Mouse (Mus musculus): ENCODE data around the gene Ltb4r1. TPM values are rescaled to one million over a fixed set of nuclear protein-coding genes. Genes with fewer than 3 reads are reported as not detected.
"Not testable (repeated sequence)": the region's sequence is repeated elsewhere in the genome, so short reads cannot be mapped to it uniquely, and the experiment has no call there.

The Ltb4r1 gene
- polyA plus RNA-seq, 1 experiment from 2014 or later = 0.88 TPM

- 21% methylated on average over 8 of the region's 8 CpGs for WGBS
- peaks cover 8% of the 10 kb centered on the region; the same call in 1 of the 2 replicates for H3K27me3 ChIP-seq (ENCODE audit: control insufficient read depth, insufficient read depth, low read length)
- peak; percentile 47 for ATAC-seq (ENCODE audit: insufficient number of reproducible peaks, insufficient read depth, low FRiP score, low read depth)
- H3K9ac ChIP-seq (replicated peaks; ENCODE audit: low read depth, low read length) = no peak within 1 kb of the TSS
- H3K36me3 ChIP-seq (ENCODE audit: control insufficient read depth, insufficient read depth, low read length) = peaks cover 23% of the 10 kb centered on the region
- no peak within 1 kb of the TSS for H3K4me3 ChIP-seq (ENCODE audit: low read depth, low read length)
- no peak within 1 kb of the TSS for H3K27ac ChIP-seq (ENCODE audit: low read length)
- no peaks in the 10 kb centered on the region for H3K9me3 ChIP-seq (ENCODE audit: control insufficient read depth, low read depth, low read length)
- H3K4me1 ChIP-seq (ENCODE audit: control insufficient read depth, insufficient read depth, low read length) = peaks cover 6% of the 10 kb centered on the region; the same call in 1 of the 2 replicates
- peak within 1 kb of the TSS; percentile 3; the same call in 1 of the 2 replicates for H3K4me2 ChIP-seq (replicated peaks; ENCODE audit: low read depth, low read length)
Measured at GRCm38 (mm10) chr14:55758363-55758784, 7.4 kb upstream of the Ltb4r1 start, which contains the start of gene Cideb. Cideb (minus strand) TSS chr14:55758458.

- H3K4me3 ChIP-seq (ENCODE audit: low read depth, low read length) = 0 out of 2 replicates have a peak overlapping the region, but pooled peaks have one; percentile 8
- WGBS = 2% methylated on average over 6 of the region's 6 CpGs
- ATAC-seq (ENCODE audit: insufficient number of reproducible peaks, insufficient read depth, low FRiP score, low read depth) = peak; percentile 17; the same call in 1 of the 2 replicates
- not testable (repeated sequence) for H3K4me1 ChIP-seq (ENCODE audit: control insufficient read depth, insufficient read depth, low read length); H3K27ac ChIP-seq (ENCODE audit: low read length); H3K27me3 ChIP-seq (ENCODE audit: control insufficient read depth, insufficient read depth, low read length); H3K36me3 ChIP-seq (ENCODE audit: control insufficient read depth, insufficient read depth, low read length); H3K9me3 ChIP-seq (ENCODE audit: control insufficient read depth, low read depth, low read length); H3K9ac ChIP-seq (replicated peaks; ENCODE audit: low read depth, low read length)
- H3K4me2 ChIP-seq (replicated peaks; ENCODE audit: low read depth, low read length) = peak overlapping the region; percentile 40
Measured at GRCm38 (mm10) chr14:55760156-55760555, 5.6 kb upstream of the Ltb4r1 start.

- H3K27ac ChIP-seq (ENCODE audit: low read length) = no peak within 1 kb of the TSS
- no peaks in the 10 kb centered on the region for H3K36me3 ChIP-seq (ENCODE audit: control insufficient read depth, insufficient read depth, low read length)
- peak within 1 kb of the TSS; percentile 47 for H3K4me3 ChIP-seq (ENCODE audit: low read depth, low read length)
- peaks cover 8% of the 10 kb centered on the region; the same call in 1 of the 2 replicates for H3K27me3 ChIP-seq (ENCODE audit: control insufficient read depth, insufficient read depth, low read length)
- peak within 1 kb of the TSS; percentile 63 for H3K9ac ChIP-seq (replicated peaks; ENCODE audit: low read depth, low read length)
- no peak for ATAC-seq (ENCODE audit: insufficient number of reproducible peaks, insufficient read depth, low FRiP score, low read depth)
- peaks cover 6% of the 10 kb centered on the region; the same call in 1 of the 2 replicates for H3K4me1 ChIP-seq (ENCODE audit: control insufficient read depth, insufficient read depth, low read length)
- 78% methylated on average over 6 of the region's 6 CpGs for WGBS
- H3K9me3 ChIP-seq (ENCODE audit: control insufficient read depth, low read depth, low read length) = no peaks in the 10 kb centered on the region
- H3K4me2 ChIP-seq (replicated peaks; ENCODE audit: low read depth, low read length) = peak within 1 kb of the TSS; percentile 98
Measured at GRCm38 (mm10) chr14:55761163-55761562, 4.6 kb upstream of the Ltb4r1 start, which contains the start of gene Ltb4r2. Ltb4r2 (plus strand) TSS chr14:55761428.

- Histone ChIP-seq H3K4me2 (replicated peaks; ENCODE audit: low read depth, low read length) (peak overlapping the region; percentile 98), H3K36me3 (ENCODE audit: control insufficient read depth, insufficient read depth, low read length) (no peaks in the 10 kb centered on the region), H3K4me1 (ENCODE audit: control insufficient read depth, insufficient read depth, low read length) (peaks cover 6% of the 10 kb centered on the region; the same call in 1 of the 2 replicates), H3K4me3 (ENCODE audit: low read depth, low read length) (peak overlapping the region; percentile 47), H3K9me3 (ENCODE audit: control insufficient read depth, low read depth, low read length) (no peaks in the 10 kb centered on the region), H3K27ac (ENCODE audit: low read length) (no peak overlapping the region), H3K27me3 (ENCODE audit: control insufficient read depth, insufficient read depth, low read length) (peaks cover 13% of the 10 kb centered on the region; the same call in 1 of the 2 replicates), H3K9ac (replicated peaks; ENCODE audit: low read depth, low read length) (peak overlapping the region; percentile 63)
- peak; percentile 44 for ATAC-seq (ENCODE audit: insufficient number of reproducible peaks, insufficient read depth, low FRiP score, low read depth)
- under 1% methylated on average over 77 of the region's 77 CpGs for WGBS
Measured at GRCm38 (mm10) chr14:55762001-55762821, 3.6 kb upstream of the Ltb4r1 start.

- Histone ChIP-seq H3K9me3 (ENCODE audit: control insufficient read depth, low read depth, low read length) (no peaks in the 10 kb centered on the region), H3K27me3 (ENCODE audit: control insufficient read depth, insufficient read depth, low read length) (peaks cover 17% of the 10 kb centered on the region; the same call in 1 of the 2 replicates), H3K4me2 (replicated peaks; ENCODE audit: low read depth, low read length) (peak overlapping the region; percentile 98; the same call in 1 of the 2 replicates), H3K4me1 (ENCODE audit: control insufficient read depth, insufficient read depth, low read length) (peaks cover 11% of the 10 kb centered on the region; the same call in 1 of the 2 replicates), H3K36me3 (ENCODE audit: control insufficient read depth, insufficient read depth, low read length) (no peaks in the 10 kb centered on the region), H3K9ac (replicated peaks; ENCODE audit: low read depth, low read length) (no peak overlapping the region), H3K4me3 (ENCODE audit: low read depth, low read length) (no peak overlapping the region), H3K27ac (ENCODE audit: low read length) (no peak overlapping the region)
- ATAC-seq (ENCODE audit: insufficient number of reproducible peaks, insufficient read depth, low FRiP score, low read depth) = no peak
- WGBS = 62% methylated on average over 7 of the region's 7 CpGs
Measured at GRCm38 (mm10) chr14:55763166-55763565, 2.6 kb upstream of the Ltb4r1 start.

GRCm38 (mm10) chr14:55767519-55768414, 2.0 kb downstream of the Ltb4r1 start:
- H3K9me3 ChIP-seq (ENCODE audit: control insufficient read depth, low read depth, low read length) = no peaks in the 10 kb centered on the region
- peak; percentile 70; the same call in 1 of the 2 replicates for ATAC-seq (ENCODE audit: insufficient number of reproducible peaks, insufficient read depth, low FRiP score, low read depth)
- H3K4me3 ChIP-seq (ENCODE audit: low read depth, low read length) = peak overlapping the region; percentile 34
- H3K27me3 ChIP-seq (ENCODE audit: control insufficient read depth, insufficient read depth, low read length) = peaks cover 12% of the 10 kb centered on the region; the same call in 1 of the 2 replicates
- H3K4me2 ChIP-seq (replicated peaks; ENCODE audit: low read depth, low read length) = peak overlapping the region; percentile 70
- no peak overlapping the region for H3K27ac ChIP-seq (ENCODE audit: low read length)
- no peaks in the 10 kb centered on the region for H3K36me3 ChIP-seq (ENCODE audit: control insufficient read depth, insufficient read depth, low read length)
- H3K9ac ChIP-seq (replicated peaks; ENCODE audit: low read depth, low read length) = peak overlapping the region; percentile 25; the same call in 1 of the 2 replicates
- H3K4me1 ChIP-seq (ENCODE audit: control insufficient read depth, insufficient read depth, low read length) = 0 out of 2 replicates have a peak, but pooled peaks cover 5% of the 10 kb centered on the region
- WGBS = 13% methylated on average over 52 of the region's 52 CpGs

- H3K36me3 ChIP-seq (ENCODE audit: control insufficient read depth, insufficient read depth, low read length) = no peaks in the 10 kb centered on the region
- no peak overlapping the region for H3K27ac ChIP-seq (ENCODE audit: low read length)
- no peak for ATAC-seq (ENCODE audit: insufficient number of reproducible peaks, insufficient read depth, low FRiP score, low read depth)
- WGBS = 90% methylated on average over 6 of the region's 6 CpGs
- H3K9me3 ChIP-seq (ENCODE audit: control insufficient read depth, low read depth, low read length) = no peaks in the 10 kb centered on the region
- no peak overlapping the region for H3K4me3 ChIP-seq (ENCODE audit: low read depth, low read length)
- no peak overlapping the region for H3K4me2 ChIP-seq (replicated peaks; ENCODE audit: low read depth, low read length)
- 0 out of 2 replicates have a peak, but pooled peaks cover 5% of the 10 kb centered on the region for H3K4me1 ChIP-seq (ENCODE audit: control insufficient read depth, insufficient read depth, low read length)
- peaks cover 12% of the 10 kb centered on the region; the same call in 1 of the 2 replicates for H3K27me3 ChIP-seq (ENCODE audit: control insufficient read depth, insufficient read depth, low read length)
- H3K9ac ChIP-seq (replicated peaks; ENCODE audit: low read depth, low read length) = no peak overlapping the region
Measured at GRCm38 (mm10) chr14:55768555-55768954, 2.8 kb downstream of the Ltb4r1 start.
